Mouse (Mus musculus): Measurements from ENCODE around the gene Trim31. TPM values are rescaled to one million over a fixed set of nuclear protein-coding genes. Genes with fewer than 3 reads are reported as not detected.
"Not testable (repeated sequence)": the region's sequence is repeated elsewhere in the genome, so short reads cannot be mapped to it uniquely, and the experiment has no call there.

Gene Trim31
- total RNA-seq (2021), result not detected

DNA sequence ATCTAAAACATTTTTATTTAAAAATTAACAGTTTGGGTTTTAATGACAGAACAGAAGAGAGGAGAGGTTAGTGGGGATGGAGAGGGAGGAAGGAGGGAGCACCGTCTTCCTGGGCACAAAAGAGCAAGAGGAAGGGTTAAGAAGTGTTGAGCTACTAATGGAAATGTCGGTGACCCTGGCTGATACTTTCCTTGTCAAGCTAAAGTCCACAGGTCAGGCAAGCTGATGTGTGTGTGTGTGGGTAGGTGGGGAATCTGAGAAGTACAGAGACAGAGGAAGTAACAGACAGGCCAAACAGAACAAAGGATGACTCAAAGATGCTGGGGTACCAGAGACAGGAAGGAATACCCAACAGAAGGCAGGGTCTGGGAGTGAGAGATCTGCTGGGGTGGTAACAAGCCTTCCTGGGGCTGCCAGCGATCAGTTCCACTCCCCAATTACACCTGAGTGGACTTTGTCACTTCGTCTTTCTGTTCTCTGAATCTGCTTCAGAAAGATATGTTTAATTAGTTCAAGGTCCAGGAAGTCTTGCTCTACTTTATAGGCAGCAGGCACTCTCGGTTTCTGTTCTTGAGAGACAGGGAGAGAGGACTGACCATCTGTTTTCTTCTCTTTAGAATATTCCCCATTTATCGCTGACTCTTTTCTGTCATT lies at the start of gene Trim31:
Trim31 (plus strand) TSS at position 567 of the 654 bp plus-strand sequence.
- intact Hi-C loops (cut with DNase I), result no loop called here
- DNase-seq, result no peak

- intact Hi-C loops (cut with DNase I), result no loop called here
Measured at GRCm38 (mm10) chr17:36848911-36849310, 49.0 kb upstream of the Trim31 start.

DNA sequence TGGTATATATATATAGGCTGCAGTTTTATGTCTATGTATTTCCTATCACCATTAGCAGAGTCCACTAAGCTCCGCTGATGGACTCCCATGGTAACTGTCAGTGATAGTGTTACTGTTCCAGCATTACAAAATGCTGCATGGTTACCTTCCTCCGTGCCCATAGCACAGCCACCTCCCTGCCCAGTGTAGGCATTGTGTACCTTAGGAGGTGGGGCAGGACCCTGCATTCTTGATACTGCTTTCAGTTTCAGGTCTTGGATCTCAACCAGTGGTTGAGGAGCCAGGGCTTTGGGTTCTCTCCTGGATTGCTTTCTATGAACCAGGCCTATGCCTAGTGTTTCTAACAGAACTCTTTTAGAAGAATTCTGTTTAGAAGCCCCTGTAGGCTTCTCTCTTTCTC lies 47.9 kb upstream of the Trim31 start:
- intact Hi-C loops (cut with DNase I), result no loop called here
- DNase-seq, result no peak

More at GRCm38 (mm10) chr17:36848911-36849310, 49.0 kb upstream of the Trim31 start:
- no peak for DNase-seq

- intact Hi-C loops (cut with DNase I), result no loop called here
- DNase-seq, result no peak
Measured at GRCm38 (mm10) chr17:36851200-36851599, 46.7 kb upstream of the Trim31 start.

- no peak for DNase-seq
- intact Hi-C loops (cut with DNase I), result no loop called here
Measured at GRCm38 (mm10) chr17:36851627-36852026, 46.3 kb upstream of the Trim31 start.

GRCm38 (mm10) chr17:36855484-36855883 lies 42.4 kb upstream of the Trim31 start:
- intact Hi-C loops (cut with DNase I), result no loop called here
- DNase-seq, result no peak

DNA sequence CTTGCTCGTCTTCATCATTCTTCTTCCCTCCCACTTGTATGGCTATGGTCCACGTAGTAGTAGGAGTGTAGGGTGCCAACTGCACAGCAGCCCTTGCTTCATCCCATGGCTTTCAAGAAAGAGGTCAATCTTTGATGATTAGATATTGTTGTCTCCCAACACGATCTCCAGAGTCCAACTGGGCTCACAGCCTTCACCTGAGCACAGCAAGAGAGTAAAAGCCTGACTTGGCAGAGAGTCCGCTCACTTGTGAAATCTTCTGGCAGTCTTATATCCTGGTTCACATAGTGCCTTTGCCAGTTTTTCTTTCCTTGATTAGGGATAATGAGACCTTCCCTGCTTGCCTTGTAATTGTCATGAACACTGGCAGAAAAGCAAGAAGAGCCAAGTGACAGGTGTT lies 41.7 kb upstream of the Trim31 start:
- no peak for DNase-seq
- intact Hi-C loops (cut with DNase I), result no loop called here

- intact Hi-C loops (cut with DNase I), result no loop called here
- no peak for DNase-seq
Measured at GRCm38 (mm10) chr17:36858181-36858580, 39.7 kb upstream of the Trim31 start.

GRCm38 (mm10) chr17:36861680-36862079 lies 36.2 kb upstream of the Trim31 start:
- intact Hi-C loops (cut with DNase I), result no loop called here
- DNase-seq, result no peak

- intact Hi-C loops (cut with DNase I), result no loop called here
- no peak for DNase-seq
Measured at GRCm38 (mm10) chr17:36866719-36867527, 31.0 kb upstream of the Trim31 start, which contains the start of gene Trim15. TSS of gene Trim15 (minus strand) at chr17:36867210.

DNA sequence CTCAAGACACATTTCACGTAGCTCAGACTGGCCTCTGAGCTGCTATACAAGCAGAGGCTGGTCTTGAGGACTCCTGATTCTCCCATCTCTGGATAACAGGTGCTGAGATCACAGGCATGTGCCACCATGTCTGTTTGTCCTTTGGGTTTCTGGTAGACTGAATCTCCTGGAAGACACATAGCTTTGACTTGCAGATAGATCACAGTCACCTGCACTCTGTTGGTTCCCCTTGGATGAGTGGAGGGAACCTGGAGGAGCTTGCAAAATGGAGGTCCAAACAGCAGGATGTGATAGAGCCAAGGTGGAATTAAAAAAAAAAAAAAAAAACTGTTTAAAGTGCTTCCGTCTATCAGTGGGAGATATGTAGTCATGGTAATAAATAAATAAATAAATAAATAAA lies 29.1 kb upstream of the Trim31 start:
- no peak for DNase-seq
- intact Hi-C loops (cut with DNase I), result no loop called here

DNA sequence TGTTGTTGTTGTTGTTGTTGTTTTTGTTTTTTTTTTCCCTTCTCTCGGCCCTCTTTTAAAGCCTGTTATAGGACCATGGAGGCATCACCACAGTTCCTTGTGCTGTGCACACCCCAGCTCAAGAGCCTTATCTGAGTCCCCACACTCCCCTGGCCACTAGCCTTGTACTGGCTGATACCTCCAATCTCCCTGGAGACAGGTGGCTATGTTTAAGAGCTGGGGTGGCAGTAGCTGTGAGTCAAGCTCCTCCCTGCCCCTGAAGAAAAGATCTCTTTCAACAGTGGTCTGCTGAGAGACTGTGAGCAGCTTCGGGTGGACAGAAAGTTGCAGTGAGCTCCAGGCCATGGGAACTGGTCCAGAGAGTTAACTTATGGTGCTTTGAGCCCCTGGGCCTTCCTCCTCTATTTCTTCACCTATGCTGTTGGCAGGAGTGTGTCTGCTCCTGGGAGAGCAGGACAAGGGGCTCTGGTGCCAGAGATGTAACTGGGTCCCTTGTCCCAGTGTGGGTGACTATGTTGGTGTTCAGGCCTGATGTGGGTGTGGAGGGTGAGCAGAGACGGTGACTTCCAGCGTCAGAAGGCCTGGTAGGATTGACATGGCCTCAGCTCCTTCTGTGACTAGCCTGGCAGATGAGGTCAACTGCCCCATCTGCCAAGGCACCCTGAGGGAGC lies 28.5 kb upstream of the Trim31 start, which contains the start of gene Trim10:
Trim10 (plus strand) TSS at position 291 of the 671 bp plus-strand sequence.
- intact Hi-C loops (cut with DNase I), result no loop called here
- DNase-seq, result no peak

DNA sequence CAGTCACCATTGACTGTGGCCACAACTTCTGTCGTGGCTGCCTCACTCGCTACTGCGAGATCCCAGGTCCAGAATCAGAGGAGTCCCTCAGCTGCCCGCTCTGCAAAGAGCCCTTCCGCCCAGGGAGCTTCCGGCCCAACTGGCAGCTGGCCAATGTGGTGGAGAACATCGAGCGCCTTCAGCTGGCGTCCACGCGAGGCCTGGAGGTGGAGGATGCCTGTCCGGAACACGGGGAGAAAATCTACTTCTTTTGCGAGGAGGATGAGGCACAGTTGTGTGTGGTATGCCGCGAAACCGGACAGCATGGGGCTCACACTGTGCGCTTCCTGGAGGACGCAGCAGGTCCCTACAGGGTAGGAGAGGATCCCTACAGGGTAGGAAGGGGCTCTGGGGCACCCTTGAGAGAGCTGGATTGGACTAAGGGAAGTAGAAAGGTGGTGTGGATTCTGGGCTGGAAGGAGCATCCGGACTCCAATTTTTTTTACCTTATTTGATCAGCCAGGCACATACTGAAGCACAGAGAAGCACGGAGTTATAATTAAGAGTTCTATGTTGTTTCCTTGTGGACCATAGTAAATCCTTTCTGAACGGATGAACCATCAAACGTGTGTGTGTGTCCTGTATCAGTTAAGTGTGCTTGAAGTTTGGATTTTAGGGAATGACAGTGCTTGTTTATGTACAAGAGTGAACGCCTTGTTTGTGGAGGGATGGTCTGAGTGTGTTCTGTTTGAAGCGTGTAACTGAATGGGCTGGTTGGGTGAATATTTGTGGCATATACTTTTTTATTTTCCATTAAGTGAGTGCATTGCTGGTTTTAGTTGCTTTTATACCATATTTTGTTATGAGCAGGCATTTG lies 27.7 kb upstream of the Trim31 start:
- intact Hi-C loops (cut with DNase I), result no loop called here
- peak; percentile 24 to 52 for DNase-seq

GRCm38 (mm10) chr17:36874636-36875035 lies 23.3 kb upstream of the Trim31 start:
- intact Hi-C loops (cut with DNase I), result no loop called here
- no peak for DNase-seq

- DNase-seq, result no peak
- intact Hi-C loops (cut with DNase I), result no loop called here
Measured at GRCm38 (mm10) chr17:36883350-36883749, 14.6 kb upstream of the Trim31 start.

DNA sequence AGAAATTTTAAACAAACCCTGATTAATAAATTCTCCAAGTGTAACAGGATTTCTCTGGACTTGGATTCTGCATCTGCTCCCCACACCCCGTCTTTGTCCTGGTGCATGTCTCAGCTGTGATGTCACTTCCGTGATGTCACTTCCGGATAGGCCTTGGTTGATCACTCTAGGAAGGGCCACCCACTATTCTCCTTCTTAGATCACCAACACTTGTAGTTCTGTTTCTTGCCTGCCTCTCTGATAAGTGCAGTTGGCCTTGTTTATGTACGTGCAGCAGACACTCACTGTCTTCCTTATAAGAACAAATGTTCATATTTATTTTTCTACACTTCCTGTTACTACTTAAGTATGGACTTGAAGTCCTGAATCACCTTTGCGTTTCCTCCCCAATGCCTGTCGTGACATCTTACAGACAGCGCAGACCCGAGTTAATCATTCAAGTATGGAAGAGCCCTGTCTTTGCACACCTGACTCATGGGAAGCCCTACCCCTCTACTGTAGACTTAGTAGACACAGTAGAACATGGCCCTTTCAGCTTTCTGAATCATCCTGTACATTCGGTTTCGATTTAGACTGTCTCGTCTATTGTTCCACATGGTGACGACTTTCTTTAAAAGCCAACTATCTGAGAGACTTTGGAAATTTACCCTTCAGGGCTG lies 12.7 kb upstream of the Trim31 start:
- DNase-seq, result no peak
- intact Hi-C loops (cut with DNase I), result no loop called here

DNA sequence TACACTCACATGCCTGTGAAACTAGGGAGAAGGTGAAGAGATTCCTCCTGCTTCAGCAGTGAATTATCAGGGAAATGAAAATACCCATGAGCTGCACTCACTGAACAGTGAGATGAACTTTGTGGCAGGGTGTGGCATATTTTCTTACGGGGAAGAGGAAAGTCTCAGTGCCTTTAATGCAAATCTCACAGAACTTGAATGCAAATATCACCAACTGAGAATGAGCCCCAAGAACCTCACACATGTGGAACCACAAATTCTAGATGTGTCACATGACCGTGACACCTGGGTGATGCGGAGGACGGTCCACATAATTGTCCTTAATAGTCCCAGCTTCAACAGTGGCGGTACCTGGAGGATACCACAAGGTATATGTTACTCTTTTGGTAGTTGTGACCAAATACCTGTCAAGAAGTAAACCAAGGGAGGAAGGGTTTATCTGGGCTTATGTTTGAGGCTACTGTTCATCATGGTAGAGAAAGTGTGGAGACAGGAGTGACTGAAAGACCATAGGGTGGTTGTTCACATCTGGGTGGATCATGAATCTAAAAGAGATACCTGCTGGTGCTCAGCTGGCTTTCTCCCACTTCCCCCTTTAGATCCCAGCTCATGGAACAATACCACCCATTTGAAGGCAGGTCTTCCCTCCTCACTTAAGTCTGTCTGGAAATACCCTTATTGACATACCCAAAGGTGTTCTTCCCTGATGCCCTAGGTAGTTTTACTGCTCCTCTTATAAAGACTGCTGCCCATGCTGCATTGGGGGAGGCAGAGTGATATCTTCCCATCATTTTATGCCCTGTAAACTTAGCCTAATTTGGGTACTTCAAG lies 7.6 kb upstream of the Trim31 start, which contains the start of gene Trim40:
Trim40 (minus strand) TSS at position 51 of the 831 bp plus-strand sequence.
- intact Hi-C loops (cut with DNase I), result loop anchor here (5.0 kb wide), 2 partner anchors 68 to 312 kb away; partner anchors contain the start of gene Olfr94
- no peak for DNase-seq

DNA sequence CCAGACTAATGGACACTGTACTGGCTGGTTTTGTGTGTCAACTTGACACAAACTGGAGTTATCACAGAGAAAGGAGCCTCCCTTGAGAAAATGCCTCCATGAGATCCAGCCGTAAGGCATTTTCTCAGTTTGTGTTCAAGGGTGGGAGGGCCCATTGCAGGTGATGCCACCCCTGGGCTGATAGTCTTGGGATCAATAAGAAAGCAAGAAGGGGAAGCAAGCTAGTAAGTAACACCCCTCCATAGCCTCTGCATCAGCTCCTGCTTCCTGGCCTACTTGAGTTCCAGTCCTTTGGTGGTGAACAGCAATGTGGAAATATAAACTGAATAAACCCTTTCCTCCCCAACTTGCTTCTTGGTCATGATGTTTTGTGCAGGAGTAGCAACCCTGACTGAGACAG lies 6.4 kb upstream of the Trim31 start:
- intact Hi-C loops (cut with DNase I), result loop anchor here (5.0 kb wide), 2 partner anchors 69 to 311 kb away; partner anchors contain the start of gene Olfr94
- DNase-seq, result not testable (repeated sequence)

DNA sequence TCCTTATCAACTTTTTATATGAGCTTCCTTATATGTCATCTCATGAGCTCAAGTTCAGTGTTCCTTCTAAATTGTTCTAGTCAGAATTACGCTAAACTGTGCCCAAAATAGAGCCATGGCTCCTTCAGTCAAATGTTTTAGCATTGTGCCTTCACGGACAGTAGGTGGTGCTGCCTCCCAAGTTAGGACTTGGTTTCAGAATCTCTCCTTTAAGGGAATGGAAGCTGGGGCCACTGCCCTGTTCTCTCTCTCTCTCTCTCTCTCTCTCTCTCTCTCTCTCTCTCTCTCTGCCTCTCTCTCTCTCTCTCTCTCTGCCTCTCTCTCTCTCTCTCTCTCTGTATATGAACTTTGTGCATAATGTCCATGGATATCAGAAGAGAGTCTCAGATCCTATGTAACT lies 5.6 kb upstream of the Trim31 start:
- intact Hi-C loops (cut with DNase I), result loop anchor here (2.0 to 5.0 kb wide), 3 partner anchors 22 to 310 kb away; partner anchors contain the start of gene Olfr94
- peak; percentile 40 to 51 for DNase-seq

Measured in heart, postnatal 10 days (tissue).